Mouse (Mus musculus) T-cell, adult 2 months (primary cell): ENCODE data around the gene Pbxip1.
"Not testable (repeated sequence)": the region's sequence is repeated elsewhere in the genome, so short reads cannot be mapped to it uniquely, and the experiment has no call there.

Source experiments
- DNase-seq: peaks from one replicate; pipeline ENCODE4 v3.0.0; 2022; ENCODE audit warnings: low spot score

Gene Pbxip1

GRCm38 (mm10) chr3:89409701-89410100, 26.8 kb upstream of the Pbxip1 start:
- DNase-seq: no peak

DNA sequence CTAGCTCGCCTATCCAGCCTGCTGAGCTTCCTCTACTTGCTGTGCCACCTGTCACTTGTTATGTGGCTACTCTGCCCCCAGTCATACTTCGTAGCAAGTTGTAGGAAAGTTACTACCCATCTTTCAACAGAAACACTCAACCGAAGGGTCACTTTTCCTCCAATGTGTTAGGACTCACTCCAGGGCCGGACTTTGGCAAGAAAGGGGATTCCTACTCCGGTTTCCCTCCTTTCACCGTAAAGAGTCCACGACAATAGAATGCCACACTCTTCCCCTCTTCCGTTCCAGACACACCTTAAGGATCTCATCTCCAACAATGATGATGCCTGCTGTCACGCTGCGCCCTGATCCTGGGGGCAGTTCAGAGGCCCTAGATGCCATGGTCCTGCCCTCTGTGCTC, 25.6 kb upstream of the Pbxip1 start:
- no peak for DNase-seq

DNA sequence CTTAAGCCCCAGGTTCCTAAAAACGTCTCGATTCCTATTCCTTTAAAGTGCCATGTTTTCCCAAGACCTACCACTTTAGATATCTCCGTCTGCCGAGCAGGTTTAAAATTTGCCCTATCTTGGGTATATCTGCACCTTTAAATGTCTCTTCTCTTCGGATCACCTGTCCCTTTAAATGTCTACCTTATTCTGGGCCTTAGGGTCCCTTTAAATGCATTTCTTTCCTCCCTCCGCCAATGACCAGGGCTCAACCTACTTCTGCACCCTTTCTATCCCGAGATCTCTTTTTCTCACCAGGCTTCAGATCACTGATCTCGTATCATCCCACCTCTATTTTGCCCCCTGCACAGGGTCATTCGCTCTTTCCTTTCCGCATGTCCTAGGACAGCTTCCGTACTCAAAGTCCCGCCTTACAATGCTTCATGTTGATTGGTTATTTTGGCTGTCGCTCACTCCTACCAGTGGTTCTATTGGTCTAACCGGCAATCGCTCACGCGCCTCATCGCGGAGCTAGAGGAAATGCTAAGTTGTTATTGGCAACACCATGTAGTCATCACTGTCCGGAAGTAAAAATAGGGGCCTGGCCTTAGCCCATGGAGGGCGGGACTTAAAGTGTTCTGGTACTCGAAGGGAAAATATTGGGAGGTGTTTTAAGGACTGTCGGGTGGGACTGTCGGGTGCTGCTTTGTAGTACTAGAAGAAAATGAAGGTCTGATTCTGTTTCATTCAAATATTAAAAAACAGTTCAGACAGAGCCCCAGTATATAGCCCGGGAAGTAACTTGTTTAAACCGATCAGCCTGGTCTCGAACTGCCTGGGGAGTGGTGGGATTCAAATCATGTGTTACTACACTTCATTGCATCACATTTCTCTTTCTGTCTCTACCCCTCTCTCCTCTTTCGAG, 24.8 kb upstream of the Pbxip1 start, which contains the start of gene Flad1:
Gene Flad1, minus strand, starts transcription at position 381 of the 904 bp plus-strand sequence.
- peak; percentile 98 for DNase-seq

GRCm38 (mm10) chr3:89416158-89416557, 20.3 kb upstream of the Pbxip1 start:
- no peak for DNase-seq

DNA sequence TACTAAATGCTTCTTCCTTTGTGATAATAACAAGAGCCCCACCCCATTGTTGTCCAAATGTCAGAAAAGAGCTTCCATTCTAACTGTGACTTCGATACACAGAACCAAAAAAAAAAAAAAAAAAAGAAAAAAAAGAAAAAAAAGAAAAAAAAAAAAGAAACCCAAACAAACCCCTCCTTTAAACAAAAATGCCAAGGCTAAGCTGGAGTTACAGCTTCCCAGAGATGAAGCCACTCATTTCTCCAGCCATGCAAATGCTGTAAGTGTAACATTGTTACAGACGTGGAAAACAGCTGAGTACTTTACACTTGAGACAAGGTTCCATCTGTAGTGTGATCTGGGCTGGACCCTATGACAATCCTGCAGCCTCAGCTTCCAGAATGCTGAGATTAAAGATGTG, 19.4 kb upstream of the Pbxip1 start:
- no peak for DNase-seq

GRCm38 (mm10) chr3:89417840-89418169, 18.7 kb upstream of the Pbxip1 start:
- no peak for DNase-seq

DNA sequence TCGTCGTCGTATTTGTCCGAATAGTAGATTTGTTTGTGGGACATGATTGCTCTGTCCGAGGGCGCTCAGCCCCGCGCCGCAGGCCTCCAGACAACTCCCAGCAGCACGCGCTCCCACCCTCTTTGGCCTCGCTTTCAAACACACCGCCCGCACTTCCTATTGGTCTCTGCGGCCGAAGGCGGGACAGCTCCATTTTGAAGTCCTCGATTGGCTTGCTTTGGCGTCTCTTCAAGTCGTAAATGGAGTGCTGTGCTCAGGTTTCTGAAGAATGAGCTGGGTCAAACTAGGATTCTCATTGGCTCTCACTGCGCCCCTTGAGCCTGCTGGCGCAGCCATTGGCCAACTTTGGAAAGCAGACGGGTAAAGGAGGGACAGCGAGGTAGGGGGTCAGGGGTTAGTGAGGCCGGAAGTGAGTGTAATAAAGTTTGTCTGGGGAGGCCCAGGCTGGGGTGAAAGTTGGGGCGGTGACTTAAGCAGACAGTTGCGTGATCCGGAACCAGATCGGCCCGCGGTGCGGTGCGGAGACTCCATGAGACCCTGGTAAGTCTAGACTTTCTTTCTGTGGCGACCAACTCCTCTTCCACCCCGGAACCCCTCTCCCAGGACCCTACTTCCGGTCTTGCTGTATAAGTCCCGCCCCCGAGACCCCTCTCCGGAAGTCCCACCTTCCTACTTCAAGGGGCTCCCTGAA, 18.2 kb upstream of the Pbxip1 start, which contains the start of the genes Cks1b and Shc1:
Gene Cks1b, minus strand, starts transcription at position 214 of the 691 bp plus-strand sequence.
Gene Shc1, plus strand, starts transcription at position 274 of the 691 bp plus-strand sequence.
- DNase-seq: peak; percentile 97

- DNase-seq: no peak
These were observed 17.6 kb upstream of the Pbxip1 start for GRCm38 (mm10) chr3:89418861-89419250.

- no peak for DNase-seq
These were observed 16.9 kb upstream of the Pbxip1 start for GRCm38 (mm10) chr3:89419571-89419970.

GRCm38 (mm10) chr3:89419981-89420380, 16.5 kb upstream of the Pbxip1 start:
- DNase-seq: no peak

DNA sequence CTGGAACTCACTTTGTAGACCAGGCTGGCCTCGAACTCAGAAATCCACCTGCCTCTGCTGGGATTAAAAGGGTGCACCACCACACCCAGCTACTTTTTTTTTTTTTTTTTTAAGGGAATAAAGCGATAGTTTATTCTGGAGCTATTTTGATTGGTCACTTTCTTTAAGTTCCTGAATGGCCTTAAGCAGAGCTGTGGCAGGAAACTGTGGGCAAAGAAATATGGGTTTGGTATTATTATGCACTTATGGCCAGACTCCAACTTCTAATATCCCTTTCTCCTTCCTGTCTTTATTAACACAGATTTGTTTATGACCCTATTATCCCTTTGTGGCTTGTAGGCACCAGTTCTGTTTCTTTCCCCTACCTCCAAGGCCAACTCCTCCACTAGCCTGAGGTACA, 16.1 kb upstream of the Pbxip1 start:
- no peak for DNase-seq

DNA sequence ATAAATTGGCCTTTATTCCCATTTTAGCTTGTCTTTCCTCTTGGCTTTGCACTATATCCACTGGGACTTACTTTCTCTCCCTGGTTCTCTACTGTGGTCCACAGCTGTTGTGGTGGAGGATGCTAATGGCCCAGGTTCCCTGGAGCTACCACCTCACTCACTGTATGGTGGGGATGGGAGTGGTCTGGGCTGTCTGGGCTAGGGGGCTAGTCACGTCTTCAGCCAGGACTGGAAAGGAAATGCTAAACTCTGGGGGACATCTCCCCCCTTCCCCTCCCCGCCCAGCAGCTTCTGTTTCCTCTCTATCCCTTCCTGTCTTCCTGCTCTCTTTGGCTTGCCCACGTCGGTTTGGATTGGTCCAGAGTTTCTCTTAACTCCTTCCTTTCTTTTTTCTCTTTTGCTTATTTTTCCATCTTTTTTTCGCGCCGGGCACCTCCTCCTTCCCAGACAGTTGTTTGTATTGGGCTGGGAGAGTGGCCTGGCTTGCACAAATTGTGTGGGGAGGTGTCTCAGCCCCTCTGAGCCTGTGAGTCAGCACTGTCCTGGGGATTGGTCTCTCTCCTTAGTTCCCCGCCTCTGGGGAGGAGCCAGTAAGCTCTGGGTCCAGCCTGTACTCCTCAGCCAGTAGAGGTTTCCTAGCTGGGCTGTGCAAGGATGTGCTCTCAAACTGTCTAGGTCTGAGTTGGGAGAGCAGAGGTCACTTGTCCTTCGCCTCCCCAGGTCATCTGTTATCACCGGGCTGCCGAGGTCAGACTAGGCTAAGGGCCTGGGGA, 15.3 kb upstream of the Pbxip1 start:
- no peak for DNase-seq

DNA sequence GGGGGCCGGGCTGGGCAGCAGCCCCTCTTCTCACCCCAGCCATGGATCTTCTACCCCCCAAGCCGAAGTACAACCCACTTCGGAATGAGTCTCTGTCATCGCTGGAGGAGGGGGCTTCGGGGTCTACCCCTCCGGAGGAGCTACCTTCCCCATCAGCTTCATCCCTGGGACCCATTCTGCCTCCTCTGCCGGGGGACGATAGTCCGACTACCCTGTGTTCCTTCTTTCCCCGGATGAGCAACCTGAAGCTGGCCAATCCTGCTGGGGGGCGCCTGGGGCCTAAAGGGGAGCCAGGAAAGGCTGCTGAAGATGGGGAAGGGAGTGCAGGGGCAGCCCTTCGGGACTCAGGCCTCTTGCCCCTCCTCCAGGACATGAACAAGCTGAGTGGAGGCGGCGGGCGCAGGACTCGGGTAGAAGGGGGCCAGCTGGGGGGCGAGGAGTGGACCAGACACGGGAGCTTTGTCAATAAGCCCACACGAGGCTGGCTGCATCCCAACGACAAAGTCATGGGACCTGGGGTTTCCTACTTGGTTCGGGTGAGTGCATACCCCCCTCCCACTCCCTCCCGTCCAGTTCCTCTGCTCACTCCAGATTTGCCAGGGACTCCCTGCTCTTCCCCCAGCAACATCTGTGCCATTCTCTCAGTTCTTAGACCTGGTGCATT, 14.6 kb upstream of the Pbxip1 start:
- no peak for DNase-seq

DNA sequence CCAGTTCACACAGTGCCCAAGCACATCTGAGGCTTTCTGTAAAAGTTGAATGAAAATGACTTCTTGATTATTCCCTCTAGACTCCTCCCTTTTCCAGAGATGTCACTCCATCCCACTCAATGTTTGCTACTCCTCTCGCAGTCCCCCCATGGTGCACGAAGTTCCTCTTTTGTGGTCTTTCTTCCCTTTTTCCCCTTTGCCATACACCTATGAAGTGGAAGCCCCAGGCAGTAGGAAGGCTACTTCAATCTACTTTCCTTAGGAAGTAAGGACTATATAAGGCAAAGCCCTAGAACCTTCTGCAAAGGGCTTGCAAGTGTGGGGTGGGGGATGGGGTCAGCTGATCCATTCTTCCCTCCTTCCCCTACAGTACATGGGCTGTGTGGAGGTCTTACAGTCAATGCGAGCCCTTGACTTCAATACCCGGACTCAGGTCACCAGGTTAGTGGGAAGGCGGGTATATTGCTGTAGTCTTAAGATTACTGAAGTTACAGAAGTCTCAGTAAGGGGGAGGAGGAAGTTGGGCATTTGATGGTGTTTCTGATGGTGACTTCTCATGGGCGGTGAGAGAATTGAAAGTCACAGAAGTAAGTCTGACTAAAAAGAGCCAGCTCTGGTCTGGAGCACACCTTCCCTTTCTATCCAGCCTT, 13.8 kb upstream of the Pbxip1 start:
- no peak for DNase-seq

DNA sequence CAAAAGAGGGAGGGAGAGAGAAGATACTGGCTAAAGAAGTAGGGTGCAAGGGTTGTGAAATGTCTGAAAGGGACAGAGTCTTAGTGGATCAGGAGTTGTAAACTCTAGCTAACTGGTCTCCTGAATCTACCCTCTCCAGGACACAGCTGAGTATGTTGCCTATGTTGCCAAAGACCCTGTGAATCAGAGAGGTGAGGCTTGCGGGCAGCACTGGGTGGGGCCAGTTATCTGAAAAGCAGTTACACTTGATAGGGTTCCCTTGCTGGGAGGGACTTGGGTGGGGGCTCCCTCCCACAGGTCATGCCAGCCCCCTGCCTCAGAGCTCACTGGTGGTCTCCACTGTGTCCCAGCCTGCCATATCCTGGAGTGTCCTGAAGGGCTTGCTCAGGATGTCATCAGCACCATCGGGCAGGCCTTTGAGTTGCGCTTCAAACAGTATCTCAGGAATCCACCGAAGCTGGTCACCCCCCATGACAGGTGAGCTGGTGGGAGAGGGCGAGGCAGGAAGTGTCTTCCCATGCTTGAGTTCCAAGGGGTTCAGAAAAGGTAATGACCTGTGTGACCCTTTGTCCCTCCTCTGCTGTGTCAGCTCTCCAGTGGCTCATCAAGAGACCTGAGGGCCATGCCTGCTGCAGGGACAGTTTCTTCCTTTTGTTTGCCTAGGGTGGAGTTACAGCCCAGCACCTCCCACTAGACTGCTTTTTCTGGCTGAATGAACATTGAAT, 11.9 kb upstream of the Pbxip1 start:
- DNase-seq: no peak

DNA sequence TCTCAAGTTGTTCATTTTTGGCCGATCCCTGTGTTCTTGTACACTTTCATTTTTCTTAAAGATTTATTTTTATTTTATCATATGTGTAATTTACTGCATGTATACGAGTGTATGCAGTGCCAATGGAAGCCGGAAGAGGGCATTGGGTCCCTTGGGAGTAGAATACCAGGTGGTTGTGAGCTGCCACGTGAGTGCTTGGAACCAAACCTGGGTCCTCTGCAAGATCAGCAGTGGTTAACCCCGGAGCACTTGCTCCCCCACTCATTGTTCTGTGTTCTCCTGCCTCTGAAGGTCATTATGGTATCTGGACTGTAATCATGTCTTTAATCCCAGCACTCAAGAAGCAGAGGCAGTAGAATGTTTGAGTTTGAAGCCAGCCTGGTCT, 11.4 kb upstream of the Pbxip1 start:
- DNase-seq: no peak

GRCm38 (mm10) chr3:89425876-89426275, 10.6 kb upstream of the Pbxip1 start:
- no peak for DNase-seq

- DNase-seq: not testable (repeated sequence)
These were observed 7.5 kb upstream of the Pbxip1 start for GRCm38 (mm10) chr3:89429021-89429420.

- peak; percentile 94 for DNase-seq
These were observed 6.0 kb upstream of the Pbxip1 start, which contains the start of gene Pygo2 for GRCm38 (mm10) chr3:89430171-89431159. TSS of gene Pygo2 (plus strand) at chr3:89430214.
